Mouse (Mus musculus) midbrain, embryonic 15.5 days (tissue): ENCODE data around the gene Lrmda. TPM values are rescaled to one million over a fixed set of nuclear protein-coding genes. Genes with fewer than 3 reads are reported as not detected.

Source experiments
- ATAC-seq: fragments of 200-750 bp; cut with Nextera tagmentation; replicated peaks from 2 replicates; pipeline ENCODE4 v1.8.0; 2017; ENCODE audit warnings: moderate TSS enrichment
- H3K27ac ChIP-seq: fragments of 300-500 bp; sonication (generic); 2 replicates; pipeline ENCODE4 v1.5.1; 2015; ENCODE audit warnings: mild to moderate bottlenecking, inconsistent platforms
- H3K27me3 ChIP-seq: fragments of 300-500 bp; sonication (generic); replicated peaks from 2 replicates; pipeline ENCODE4 v1.6.1; 2015; ENCODE audit warnings: inconsistent platforms
- H3K36me3 ChIP-seq: fragments of 300-500 bp; sonication (generic); replicated peaks from 2 replicates; pipeline ENCODE4 v1.6.1; 2015; ENCODE audit warnings: inconsistent platforms
- H3K4me1 ChIP-seq: fragments of 300-500 bp; sonication (generic); 2 replicates; pipeline ENCODE4 v1.6.1; 2015; ENCODE audit warnings: inconsistent platforms
- H3K4me2 ChIP-seq: fragments of 300-500 bp; sonication (generic); 2 replicates; pipeline ENCODE4 v1.6.1; 2015; ENCODE audit warnings: inconsistent platforms, mild to moderate bottlenecking, moderate library complexity
- H3K4me3 ChIP-seq: fragments of 300-500 bp; sonication (generic); 2 replicates; pipeline ENCODE4 v1.5.1; 2015; ENCODE audit warnings: mild to moderate bottlenecking, inconsistent platforms
- H3K9ac ChIP-seq: fragments of 300-500 bp; sonication (generic); 2 replicates; pipeline ENCODE4 v1.6.1; 2015; ENCODE audit warnings: mild to moderate bottlenecking, inconsistent platforms
- H3K9me3 ChIP-seq: fragments of 300-500 bp; sonication (generic); 2 replicates; pipeline ENCODE4 v1.6.1; 2016; ENCODE audit warnings: inconsistent platforms
- WGBS: fragments of 180-500 bp; shearing (Covaris S2); methylation state at CpG from one replicate; pipeline ENCODE4 v1.1.7; 2015; ENCODE audit warnings: mixed read lengths; 5-methylcytosine and 5-hydroxymethylcytosine counted together
- microRNA-seq: library from miRNA; unstranded; fragments of <30 nt; microRNA quantifications from one replicate; pipeline ENCODE4, GENCODE M21; 2016
- polyA plus RNA-seq: library from polyadenylated mRNA; unstranded; fragments of >200 nt; fragmentation: Nextera tagmentation; extraction: Ambion mirVana; gene quantifications from 2 replicates; pipeline ENCODE4 v1.2.1, GENCODE M21; 2015

Gene Lrmda
- polyA plus RNA-seq, 1 experiment from 2014 or later = 0.31 TPM

GRCm38 (mm10) chr14:23093306-23093705, 1073.8 kb downstream of the Lrmda start:
- H3K9ac ChIP-seq = no peak overlapping the region
- H3K4me3 ChIP-seq = no peak overlapping the region
- no peak overlapping the region for H3K27ac ChIP-seq
- H3K4me1 ChIP-seq = peaks cover 20% of the 10 kb centered on the region
- no peak for ATAC-seq
- H3K27me3 ChIP-seq = no peaks in the 10 kb centered on the region
- H3K36me3 ChIP-seq = no peaks in the 10 kb centered on the region
- no peak overlapping the region for H3K4me2 ChIP-seq
- 92% methylated on average over 4 of the region's 4 CpGs for WGBS
- no peaks in the 10 kb centered on the region for H3K9me3 ChIP-seq

DNA sequence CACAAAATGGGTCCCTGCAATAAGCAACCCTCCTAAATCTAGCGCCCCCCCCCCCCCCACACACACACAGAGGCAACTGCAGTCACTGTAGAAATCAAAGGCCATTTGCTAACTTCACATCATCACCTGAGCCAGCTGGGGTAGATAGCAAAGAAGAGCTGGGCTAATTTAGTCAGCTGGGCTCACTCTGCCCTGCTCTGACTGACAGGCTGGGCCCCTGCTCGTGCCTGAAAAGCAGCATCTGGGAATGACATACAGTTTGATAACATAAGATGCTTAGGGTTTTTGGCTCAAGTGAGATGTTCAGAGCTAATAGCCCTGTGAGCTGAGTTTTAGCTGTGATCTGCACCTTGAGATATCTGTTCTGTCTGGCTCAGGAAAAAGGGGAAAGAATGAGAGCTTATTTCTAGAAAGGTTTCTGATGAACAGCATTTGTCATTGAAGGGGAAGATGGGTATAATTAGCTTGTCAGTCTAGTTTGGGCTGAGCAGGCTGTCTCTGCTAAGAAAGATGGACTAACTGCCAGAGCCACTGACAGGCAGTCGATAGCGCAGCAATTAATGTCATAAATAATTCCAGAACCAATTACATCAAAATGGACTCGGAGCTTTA, 1075.1 kb downstream of the Lrmda start:
- Histone ChIP-seq H3K36me3 (no peaks in the 10 kb centered on the region), H3K4me2 (peak overlapping the region; percentile 29; the same call in 1 of the 2 replicates), H3K27ac (peak overlapping the region; percentile 61), H3K9ac (no peak overlapping the region), H3K4me3 (no peak overlapping the region), H3K9me3 (no peaks in the 10 kb centered on the region), H3K4me1 (peaks cover 20% of the 10 kb centered on the region), H3K27me3 (no peaks in the 10 kb centered on the region)
- 29% methylated on average over 5 of the region's 5 CpGs for WGBS
- ATAC-seq = peak; percentile 78

GRCm38 (mm10) chr14:23095158-23096016, 1075.9 kb downstream of the Lrmda start:
- Histone ChIP-seq H3K4me1 (peaks cover 20% of the 10 kb centered on the region), H3K4me2 (peak overlapping the region; percentile 29), H3K4me3 (no peak overlapping the region), H3K9ac (no peak overlapping the region), H3K27ac (peak overlapping the region; percentile 61), H3K36me3 (no peaks in the 10 kb centered on the region), H3K9me3 (no peaks in the 10 kb centered on the region), H3K27me3 (no peaks in the 10 kb centered on the region)
- ATAC-seq = no peak; the same call in 1 of the 2 replicates
- 27% methylated on average over 10 of the region's 10 CpGs for WGBS

- peak overlapping the region; percentile 27 for H3K27ac ChIP-seq
- H3K9me3 ChIP-seq = no peaks in the 10 kb centered on the region
- 0 out of 2 replicates have a peak overlapping the region, but pooled peaks have one; percentile 29 for H3K4me2 ChIP-seq
- no peaks in the 10 kb centered on the region for H3K27me3 ChIP-seq
- no peaks in the 10 kb centered on the region for H3K36me3 ChIP-seq
- 42% methylated on average over 3 of the region's 3 CpGs for WGBS
- ATAC-seq = no peak; the same call in 1 of the 2 replicates
- peaks cover 20% of the 10 kb centered on the region for H3K4me1 ChIP-seq
- no peak overlapping the region for H3K9ac ChIP-seq
- no peak overlapping the region for H3K4me3 ChIP-seq
Measured at GRCm38 (mm10) chr14:23096017-23096336, 1076.5 kb downstream of the Lrmda start.

GRCm38 (mm10) chr14:23096405-23096804, 1076.9 kb downstream of the Lrmda start:
- no peak overlapping the region for H3K4me2 ChIP-seq

More at GRCm38 (mm10) chr14:23096405-23096804, 1076.9 kb downstream of the Lrmda start:
- no peaks in the 10 kb centered on the region for H3K9me3 ChIP-seq
- 67% methylated on average over 4 of the region's 4 CpGs for WGBS
- ATAC-seq = peak; percentile 58; the same call in 1 of the 2 replicates
- no peak overlapping the region for H3K4me3 ChIP-seq
- no peaks in the 10 kb centered on the region for H3K27me3 ChIP-seq
- H3K27ac ChIP-seq = 0 out of 2 replicates have a peak overlapping the region, but pooled peaks have one; percentile 27
- no peak overlapping the region for H3K9ac ChIP-seq
- no peaks in the 10 kb centered on the region for H3K36me3 ChIP-seq
- H3K4me1 ChIP-seq = peaks cover 20% of the 10 kb centered on the region

Small RNAs within 50 kb of the gene (microRNA-seq; reads per million reads assigned to microRNA genes)
- gene Gm27532 = not detected

Other genes with a start within 250 kb of the Lrmda start
- gene Vdac2, start 194.5 kb upstream of the Lrmda start, polyA plus RNA-seq = 265 and 272 TPM in 2 replicates
- gene Comtd1, start 170.7 kb upstream of the Lrmda start, polyA plus RNA-seq = 52.3 and 54.4 TPM in 2 replicates
- gene Zfp503, start 30.1 kb upstream of the Lrmda start, polyA plus RNA-seq = 5.8 and 5.9 TPM in 2 replicates